Mouse (Mus musculus): Measurements from ENCODE around the gene Cinp.
"Not testable (repeated sequence)": the region's sequence is repeated elsewhere in the genome, so short reads cannot be mapped to it uniquely, and the experiment has no call there.

Gene Cinp

GRCm38 (mm10) chr12:110860293-110860692 is 28.7 kb downstream of the Cinp start:
- no peak for DNase-seq (ENCODE audit: low read depth)

GRCm38 (mm10) chr12:110858681-110859080 is 30.3 kb downstream of the Cinp start:
- not testable (repeated sequence) for DNase-seq (ENCODE audit: low read depth)

- DNase-seq (ENCODE audit: low read depth): no peak
Observed at GRCm38 (mm10) chr12:110857196-110857595, 31.7 kb downstream of the Cinp start.

GRCm38 (mm10) chr12:110854786-110855737 is 33.9 kb downstream of the Cinp start:
- no peak for DNase-seq (ENCODE audit: low read depth)

GRCm38 (mm10) chr12:110851923-110852322 is 37.0 kb downstream of the Cinp start:
- no peak for DNase-seq (ENCODE audit: low read depth)

GRCm38 (mm10) chr12:110851414-110851813 is 37.5 kb downstream of the Cinp start:
- no peak for DNase-seq (ENCODE audit: low read depth)

- no peak for DNase-seq (ENCODE audit: low read depth)
Observed at GRCm38 (mm10) chr12:110850929-110851256, 38.1 kb downstream of the Cinp start.

- DNase-seq (ENCODE audit: low read depth): peak; percentile 44
Observed at GRCm38 (mm10) chr12:110850010-110850928, 38.7 kb downstream of the Cinp start, which contains the start of gene Zfp839. TSS of gene Zfp839 (plus strand) at chr12:110850253.

- no peak for DNase-seq (ENCODE audit: low read depth)
Observed at GRCm38 (mm10) chr12:110846191-110846765, 42.7 kb downstream of the Cinp start.

GRCm38 (mm10) chr12:110845131-110845880 is 43.6 kb downstream of the Cinp start:
- peak; percentile 94 for DNase-seq (ENCODE audit: low read depth)

- DNase-seq (ENCODE audit: low read depth): no peak
Observed at GRCm38 (mm10) chr12:110844227-110845130, 44.5 kb downstream of the Cinp start.

GRCm38 (mm10) chr12:110843194-110844048 is 45.5 kb downstream of the Cinp start:
- DNase-seq (ENCODE audit: low read depth): peak; percentile 54

- DNase-seq (ENCODE audit: low read depth): no peak
Observed at GRCm38 (mm10) chr12:110841731-110842493, 47.0 kb downstream of the Cinp start.

- DNase-seq (ENCODE audit: low read depth): peak; percentile 88
Observed at GRCm38 (mm10) chr12:110840348-110841198, 48.4 kb downstream of the Cinp start, which contains the start of gene Mok. TSS of gene Mok (minus strand) at chr12:110840939.

- no peak for DNase-seq (ENCODE audit: low read depth)
Observed at GRCm38 (mm10) chr12:110837850-110838249, 51.1 kb downstream of the Cinp start.

GRCm38 (mm10) chr12:110837192-110837841 is 51.6 kb downstream of the Cinp start:
- DNase-seq (ENCODE audit: low read depth): no peak

- no peak for DNase-seq (ENCODE audit: low read depth)
Observed at GRCm38 (mm10) chr12:110836729-110837128, 52.2 kb downstream of the Cinp start.
